Mouse (Mus musculus) Patski (cell line): Measurements from ENCODE around the gene Fnbp1. TPM values are rescaled to one million over a fixed set of nuclear protein-coding genes. Genes with fewer than 3 reads are reported as not detected.

Source experiments
- ATAC-seq: fragments of 100-300 bp; one replicate; pipeline ENCODE4 v1.8.0; 2021
- CTCF ChIA-PET: fragments of 350-600 bp; sonication (Branson Sonifier 250); formaldehyde crosslinking; loops from one replicate; lab custom pipeline; 2022; ENCODE audit warnings: inconsistent platforms; lab: Charles Lee
- POLR2A ChIA-PET: fragments of 350-600 bp; sonication (Branson Sonifier 250); formaldehyde crosslinking; loops from one replicate; lab custom pipeline; 2022; ENCODE audit warnings: antibody characterized with exemption, inconsistent platforms; lab: Charles Lee
- DNase-seq: peaks from one replicate; pipeline ENCODE4 v3.0.0-alpha.2; 2011; ENCODE audit warnings: low read depth, low spot score
- H3K27me3 ChIP-seq: fragments of 371-371 bp; one replicate; pipeline ENCODE4 v1.5.1; 2021
- CTCF ChIP-seq: fragments of 100-300 bp; IDR thresholded peaks from one replicate; pipeline ENCODE4 v1.5.1; 2021
- in situ Hi-C: fragments of 300-500 bp; cut with MboI; formaldehyde crosslinking; loops from 3 replicates; pipeline ENCODE4 v1.11.1; 2018; ENCODE audit warnings: low pct_unique_long_range_greater_than_20kb, mixed read lengths
- polyA plus RNA-seq: library from polyadenylated mRNA; unstranded; gene quantifications from one replicate; pipeline ENCODE4 v1.2.3, GENCODE M21; 2021

Gene Fnbp1
- polyA plus RNA-seq, 1 experiment from 2014 or later, result 40.4 TPM

- ATAC-seq, result no peak
- TF ChIP-seq CTCF, result no peak
- ChIA-PET POLR2A (interaction anchor here (0.6 to 1.8 kb wide), 3 partner anchors 66 to 115 kb away, joined by 3 to 7 read pairs (median 6); no protein-coding TSS in a partner anchor), CTCF (no interaction called here)
- in situ Hi-C loops, result loop anchor here (5.0 kb wide), 1 partner anchor 43 kb away; no protein-coding TSS in a partner anchor
- no peak for DNase-seq
- no peaks in the 10 kb centered on the region for H3K27me3 ChIP-seq
Measured at GRCm38 (mm10) chr2:31140772-31141073, 1.1 kb downstream of the Fnbp1 start.

GRCm38 (mm10) chr2:31139991-31140771 lies 1.6 kb downstream of the Fnbp1 start:
- POLR2A ChIA-PET, result interaction anchor here (0.6 to 1.8 kb wide), 2 partner anchors 66 to 72 kb away, joined by 3 to 7 read pairs; no protein-coding TSS in a partner anchor

GRCm38 (mm10) chr2:31139174-31139632 lies 2.6 kb downstream of the Fnbp1 start:
- in situ Hi-C loops, result no loop called here
- ChIA-PET CTCF (interaction anchor here (0.8 kb wide), 1 partner anchor 71 kb away, joined by 3 read pairs; no protein-coding TSS in a partner anchor), POLR2A (no interaction called here)
- TF ChIP-seq CTCF, result no peak
- H3K27me3 ChIP-seq, result no peaks in the 10 kb centered on the region
- DNase-seq (no peak), ATAC-seq (no peak)

More at GRCm38 (mm10) chr2:31139991-31140771, 1.6 kb downstream of the Fnbp1 start:
- DNase-seq (no peak), ATAC-seq (no peak)
- CTCF ChIA-PET, result interaction anchor here (0.8 kb wide), 1 partner anchor 72 kb away, joined by 3 read pairs; no protein-coding TSS in a partner anchor
- H3K27me3 ChIP-seq, result no peaks in the 10 kb centered on the region
- TF ChIP-seq CTCF, result no peak
- in situ Hi-C loops, result loop anchor here (5.0 kb wide), 1 partner anchor 43 kb away; no protein-coding TSS in a partner anchor

GRCm38 (mm10) chr2:31137018-31137590 lies 4.7 kb downstream of the Fnbp1 start:
- ChIA-PET CTCF (no interaction called here), POLR2A (interaction anchor here (0.6 kb wide), 1 partner anchor 10 kb away, joined by 3 read pairs; no protein-coding TSS in a partner anchor)

GRCm38 (mm10) chr2:31136338-31136737 lies 5.5 kb downstream of the Fnbp1 start:
- no peak for TF ChIP-seq CTCF
- CTCF ChIA-PET, result no interaction called here
- POLR2A ChIA-PET, result no interaction called here
- in situ Hi-C loops, result no loop called here
- no peaks in the 10 kb centered on the region for H3K27me3 ChIP-seq
- ATAC-seq (no peak), DNase-seq (no peak)

More at GRCm38 (mm10) chr2:31137018-31137590, 4.7 kb downstream of the Fnbp1 start:
- TF ChIP-seq CTCF, result no peak
- DNase-seq (no peak), ATAC-seq (no peak)
- H3K27me3 ChIP-seq, result no peaks in the 10 kb centered on the region
- in situ Hi-C loops, result no loop called here

GRCm38 (mm10) chr2:31135512-31135931 lies 6.3 kb downstream of the Fnbp1 start:
- no peak for DNase-seq
- no peaks in the 10 kb centered on the region for H3K27me3 ChIP-seq
- ChIA-PET POLR2A (no interaction called here), CTCF (no interaction called here)
- no peak for TF ChIP-seq CTCF
- in situ Hi-C loops, result no loop called here
- ATAC-seq, result no peak

GRCm38 (mm10) chr2:31133981-31134380 lies 7.8 kb downstream of the Fnbp1 start:
- ATAC-seq (no peak), DNase-seq (no peak)
- ChIA-PET CTCF (no interaction called here), POLR2A (no interaction called here)
- in situ Hi-C loops, result no loop called here
- no peaks in the 10 kb centered on the region for H3K27me3 ChIP-seq
- TF ChIP-seq CTCF, result no peak

- ATAC-seq, result no peak
- TF ChIP-seq CTCF, result no peak
- in situ Hi-C loops, result no loop called here
- CTCF ChIA-PET, result no interaction called here
- POLR2A ChIA-PET, result interaction anchor here (0.5 to 1.1 kb wide), 3 partner anchors 8 to 94 kb away, joined by 3 to 4 read pairs (median 3); no protein-coding TSS in a partner anchor
- no peak for DNase-seq
- no peaks in the 10 kb centered on the region for H3K27me3 ChIP-seq
Measured at GRCm38 (mm10) chr2:31132682-31133081, 9.1 kb downstream of the Fnbp1 start.

GRCm38 (mm10) chr2:31130815-31131299 lies 11.0 kb downstream of the Fnbp1 start:
- ATAC-seq, result no peak
- no peak for TF ChIP-seq CTCF
- CTCF ChIA-PET, result no interaction called here
- H3K27me3 ChIP-seq, result no peaks in the 10 kb centered on the region
- in situ Hi-C loops, result no loop called here
- POLR2A ChIA-PET, result no interaction called here
- DNase-seq, result no peak

GRCm38 (mm10) chr2:31129742-31130518 lies 11.9 kb downstream of the Fnbp1 start:
- no peak for TF ChIP-seq CTCF
- ATAC-seq, result no peak
- ChIA-PET CTCF (no interaction called here), POLR2A (no interaction called here)
- H3K27me3 ChIP-seq, result no peaks in the 10 kb centered on the region
- in situ Hi-C loops, result no loop called here
- no peak for DNase-seq
